Mouse (Mus musculus): ENCODE results near the gene Dpp8. TPM values are rescaled to one million over a fixed set of nuclear protein-coding genes. Genes with fewer than 3 reads are reported as not detected.
"Not testable (repeated sequence)": the region's sequence is repeated elsewhere in the genome, so short reads cannot be mapped to it uniquely, and the experiment has no call there.

The Dpp8 gene
- total RNA-seq, 2 experiments from 2014 or later: 150 to 161 TPM

DNA sequence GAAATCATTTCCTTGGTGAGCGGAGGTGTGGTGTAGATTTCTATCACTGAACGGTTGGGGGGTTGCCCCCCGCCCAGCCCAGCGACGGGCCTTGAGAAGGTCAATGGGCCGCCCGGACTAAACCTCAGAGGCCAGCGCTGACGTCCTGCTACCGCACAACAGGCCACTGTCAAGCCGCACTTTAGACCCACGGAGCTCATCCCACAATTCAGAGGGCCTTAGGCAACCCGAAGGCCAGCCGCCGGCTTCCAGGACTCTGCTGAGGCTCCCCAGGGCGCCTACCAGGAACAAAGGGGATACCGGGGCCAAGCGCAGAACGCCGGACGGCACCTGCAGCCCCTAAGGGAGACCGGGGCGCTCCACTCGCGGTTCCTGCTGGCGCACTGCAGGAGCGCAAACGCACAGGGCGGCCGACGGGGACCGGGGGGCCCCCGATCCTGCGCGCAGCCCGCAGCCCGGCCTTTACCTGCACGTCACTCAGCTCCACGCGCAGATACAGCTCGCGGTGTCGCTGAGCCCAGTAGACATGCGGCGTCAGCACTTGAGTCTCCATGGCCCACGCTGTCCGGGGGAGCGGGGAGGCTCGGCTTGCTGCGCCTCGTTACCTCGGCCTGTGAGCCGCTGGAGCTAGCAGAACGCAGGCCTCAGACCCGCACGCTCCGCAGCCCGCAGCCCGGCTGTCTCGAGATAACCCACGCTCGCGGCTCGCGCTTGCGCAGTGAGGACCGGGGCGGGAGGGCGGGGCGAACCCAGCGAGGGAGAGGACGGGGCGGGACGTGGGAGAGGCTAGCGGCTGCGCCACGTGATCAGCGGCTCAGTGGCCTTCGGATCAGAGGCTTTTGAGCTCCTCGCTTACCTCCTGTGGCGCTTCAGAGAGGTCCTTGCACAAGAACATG lies 11.0 kb upstream of the Dpp8 start, which contains the start of gene Hacd3:
Gene Hacd3, minus strand, starts transcription at position 703 of the 896 bp plus-strand sequence.
- peak; percentile 88 to 94 for DNase-seq (ENCODE audit: extremely low spot score in 1 of 2, low spot score in 1 of 2)

DNA sequence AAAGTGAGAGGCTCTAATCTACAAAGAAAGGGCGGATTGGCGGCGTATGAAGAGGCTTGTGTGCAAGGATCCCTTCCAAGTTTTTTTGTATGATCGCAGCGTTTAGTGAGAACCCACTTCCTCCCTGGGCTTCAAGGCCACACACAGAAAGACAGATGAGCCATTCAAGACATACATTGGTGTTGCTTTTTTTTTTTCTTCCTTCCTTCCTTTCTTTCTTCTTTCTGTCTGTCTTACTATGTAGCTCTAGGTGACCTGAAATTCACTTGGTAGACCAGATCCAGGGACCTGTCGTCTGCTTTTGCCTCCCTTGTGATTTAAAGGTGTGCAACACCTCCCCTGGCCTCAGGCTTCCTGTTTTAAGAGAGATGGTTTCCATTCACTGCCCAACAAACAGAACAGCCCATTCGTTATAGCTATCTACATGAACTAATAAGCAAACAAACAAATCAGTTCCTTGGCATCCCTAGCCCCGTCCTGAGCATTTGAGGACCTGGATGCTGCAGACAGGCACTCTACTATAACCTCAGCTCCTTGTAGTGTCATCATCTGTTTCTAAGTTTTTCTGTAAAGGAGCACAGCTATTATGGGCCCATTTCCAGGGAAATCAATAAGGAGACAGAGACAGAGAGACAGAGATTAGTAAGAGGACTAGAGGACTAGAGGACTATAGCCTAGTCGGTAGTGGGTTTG lies 10.2 kb upstream of the Dpp8 start:
- no peak for DNase-seq (ENCODE audit: extremely low spot score in 1 of 2, low spot score in 1 of 2)

DNA sequence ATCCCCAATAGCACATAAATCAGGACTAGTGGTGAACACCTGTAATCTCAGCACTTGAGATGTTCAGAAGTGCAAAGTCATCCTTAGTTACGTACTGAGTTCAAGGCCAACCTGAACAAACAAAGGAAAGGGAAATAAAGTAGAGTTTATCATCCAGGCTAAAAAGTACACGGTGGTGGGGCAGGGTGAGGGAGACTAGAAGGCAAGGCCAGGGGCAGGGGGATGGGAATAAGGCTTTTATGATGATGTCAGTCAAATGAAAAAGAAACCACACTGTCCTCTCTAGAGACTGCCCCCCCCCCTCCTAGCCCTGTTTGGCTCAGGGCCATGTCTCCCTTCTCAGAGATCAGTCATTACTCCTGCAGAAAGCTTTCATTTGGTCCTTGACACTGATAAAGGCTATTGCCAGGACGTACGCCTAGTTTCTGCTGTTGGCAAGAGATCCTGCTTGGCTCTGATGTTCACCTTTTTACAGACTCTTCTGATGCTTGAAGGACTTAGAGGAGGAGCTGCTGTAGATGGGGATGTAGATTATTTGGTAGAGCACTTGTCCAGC lies 9.6 kb upstream of the Dpp8 start:
- DNase-seq (ENCODE audit: extremely low spot score in 1 of 2, low spot score in 1 of 2): no peak

DNA sequence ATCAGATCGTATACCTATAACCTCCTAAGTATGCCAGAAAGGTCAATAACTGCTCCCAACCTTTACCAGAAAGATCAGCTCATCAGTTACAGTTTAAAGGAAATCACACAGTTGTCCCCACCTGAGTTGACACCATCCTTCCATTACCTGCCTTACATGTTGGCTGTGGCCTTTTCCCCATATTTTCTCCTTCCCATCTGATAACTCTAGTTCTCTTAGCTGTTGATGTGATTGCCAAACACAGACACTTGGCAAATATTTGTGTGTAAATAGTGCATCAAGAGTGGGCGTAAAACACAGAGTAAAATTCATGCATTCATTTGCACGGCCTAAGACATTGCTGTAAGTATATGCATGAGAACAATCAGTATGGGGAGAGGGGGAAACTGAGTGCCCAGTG lies 8.8 kb upstream of the Dpp8 start:
- no peak for DNase-seq (ENCODE audit: extremely low spot score in 1 of 2, low spot score in 1 of 2)

DNA sequence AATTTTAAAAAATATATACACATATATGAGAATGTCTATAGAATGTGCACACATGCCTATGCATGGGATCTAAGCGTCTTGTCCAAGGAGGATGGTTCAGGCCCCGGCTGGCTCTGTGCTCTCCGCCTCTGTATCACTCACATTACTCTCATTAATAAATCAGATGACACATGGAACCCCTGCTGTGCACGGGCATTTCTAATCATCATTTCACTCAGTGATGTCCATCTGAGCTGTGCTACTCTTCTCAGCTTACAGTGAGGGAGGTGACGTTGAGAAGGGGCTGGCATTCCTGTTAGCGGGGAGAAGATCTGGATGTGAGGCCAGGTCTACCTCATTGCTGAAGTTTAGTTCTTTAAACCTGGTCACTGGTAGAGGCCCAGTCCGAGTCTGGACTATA lies 5.0 kb upstream of the Dpp8 start:
- no peak for DNase-seq (ENCODE audit: extremely low spot score in 1 of 2, low spot score in 1 of 2)

DNA sequence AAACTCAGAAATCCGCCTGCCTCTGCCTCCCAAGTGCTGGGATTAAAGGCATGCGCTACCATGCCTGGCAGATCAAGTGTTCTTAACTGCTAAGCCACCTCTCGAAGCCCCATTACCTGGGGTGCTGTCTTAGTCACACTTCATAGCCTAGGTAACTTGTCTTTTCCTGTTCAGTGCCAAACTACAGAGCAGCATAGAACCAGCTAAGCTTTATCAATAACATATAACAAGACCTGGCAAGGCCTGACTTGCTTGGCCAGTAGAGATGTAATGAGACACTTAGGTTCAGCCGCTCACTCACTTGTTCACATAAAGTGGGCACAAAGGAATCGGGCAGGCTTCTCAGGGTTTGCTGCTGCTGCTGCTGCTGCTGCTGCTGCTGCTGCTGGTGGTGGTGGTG lies 3.9 kb upstream of the Dpp8 start:
- DNase-seq (ENCODE audit: extremely low spot score in 1 of 2, low spot score in 1 of 2): no peak

DNA sequence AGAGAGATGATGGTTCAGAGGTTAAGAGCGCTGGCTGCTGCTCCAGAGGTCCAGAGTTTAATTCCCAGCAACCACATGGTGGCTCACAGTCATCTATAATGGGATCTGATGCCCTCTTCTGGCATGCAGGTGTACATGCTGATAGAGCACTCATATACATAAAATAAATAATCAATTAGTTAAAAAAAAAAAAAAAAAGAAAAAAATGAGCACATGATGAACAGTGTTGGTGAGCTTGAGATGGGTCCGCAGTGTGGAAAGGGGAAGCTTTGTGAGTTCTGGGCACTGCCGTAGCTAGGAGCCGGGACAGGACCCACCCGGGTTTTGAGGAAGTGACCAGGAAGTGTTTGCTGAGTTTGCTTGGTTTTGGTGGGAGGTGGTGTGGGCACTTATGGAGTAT lies 859 bp upstream of the Dpp8 start:
- not testable (repeated sequence) for DNase-seq (ENCODE audit: extremely low spot score in 1 of 2, low spot score in 1 of 2)

DNA sequence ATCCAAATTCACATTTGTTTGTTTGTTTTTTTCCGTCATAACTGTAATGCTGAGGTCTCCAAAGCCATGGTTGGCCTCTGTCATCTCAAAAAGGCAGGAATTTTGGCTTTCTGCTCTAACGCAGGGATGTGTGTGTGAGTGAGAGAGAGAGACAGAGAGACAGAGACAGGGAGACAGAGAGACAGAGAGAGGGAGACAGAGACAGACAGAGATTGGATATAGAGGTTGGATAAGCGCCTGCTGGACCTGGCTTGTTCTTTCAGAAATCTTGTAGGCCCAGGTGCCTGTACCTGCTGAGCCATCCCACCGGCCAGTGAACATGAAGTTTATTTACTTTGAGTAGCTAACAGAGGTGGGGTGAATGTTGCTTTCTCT lies 333 bp upstream of the Dpp8 start:
- DNase-seq (ENCODE audit: extremely low spot score in 1 of 2, low spot score in 1 of 2): no peak

DNA sequence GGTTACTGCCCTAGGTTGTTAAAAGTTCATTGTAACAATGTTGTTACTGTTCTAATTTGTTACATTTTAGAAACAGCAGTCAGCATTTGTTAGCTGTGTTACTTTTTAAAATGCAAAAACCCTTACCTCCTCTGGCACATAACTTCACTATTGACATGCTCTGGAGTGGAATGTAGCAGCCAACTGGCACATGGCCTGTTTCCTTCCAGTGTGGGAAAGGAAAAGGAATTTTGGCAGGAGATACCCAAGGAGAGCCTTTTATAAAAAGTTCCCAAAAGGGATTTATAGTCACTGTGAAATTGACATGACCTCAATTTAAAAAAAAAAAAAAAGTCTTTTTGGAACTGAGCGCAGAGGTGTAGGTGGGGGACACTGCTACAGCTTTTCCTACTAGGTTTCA lies 4.2 kb downstream of the Dpp8 start:
- DNase-seq (ENCODE audit: extremely low spot score in 1 of 2, low spot score in 1 of 2): no peak

DNA sequence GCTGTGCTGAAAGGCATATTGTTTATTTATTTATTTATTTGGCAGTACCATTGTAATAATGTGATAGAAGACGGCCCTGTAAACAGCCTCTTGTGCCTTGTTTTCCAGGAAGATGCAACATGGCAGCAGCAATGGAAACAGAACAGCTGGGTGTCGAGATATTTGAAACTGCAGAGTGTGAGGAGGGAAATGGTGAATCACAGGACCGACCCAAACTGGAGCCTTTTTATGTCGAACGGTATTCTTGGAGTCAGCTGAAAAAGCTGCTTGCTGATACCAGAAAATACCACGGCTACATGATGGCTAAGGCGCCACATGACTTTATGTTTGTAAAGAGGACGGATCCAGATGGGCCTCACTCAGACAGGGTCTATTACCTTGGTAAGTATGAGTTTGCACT lies 4.6 kb downstream of the Dpp8 start:
- no peak for DNase-seq (ENCODE audit: extremely low spot score in 1 of 2, low spot score in 1 of 2)

DNA sequence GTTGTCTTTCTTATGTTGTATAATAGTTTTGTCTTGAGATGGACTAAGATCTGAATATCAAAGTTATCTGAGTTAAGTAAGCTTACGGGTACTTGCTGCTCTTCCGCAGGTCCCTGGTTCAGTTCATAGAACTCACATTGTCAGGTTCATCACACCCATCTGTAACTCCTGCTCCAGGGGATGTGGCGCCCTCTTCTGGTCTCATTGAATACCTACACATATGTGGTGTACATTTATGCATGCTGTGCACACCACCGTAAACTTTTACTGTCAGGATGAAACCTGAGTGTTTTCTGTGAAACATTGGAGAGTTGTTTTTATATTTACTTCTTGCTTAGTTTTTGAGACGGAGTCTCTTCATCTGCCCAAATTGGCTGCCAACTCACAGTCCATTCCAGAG lies 9.2 kb downstream of the Dpp8 start:
- no peak for DNase-seq (ENCODE audit: extremely low spot score in 1 of 2, low spot score in 1 of 2)

DNA sequence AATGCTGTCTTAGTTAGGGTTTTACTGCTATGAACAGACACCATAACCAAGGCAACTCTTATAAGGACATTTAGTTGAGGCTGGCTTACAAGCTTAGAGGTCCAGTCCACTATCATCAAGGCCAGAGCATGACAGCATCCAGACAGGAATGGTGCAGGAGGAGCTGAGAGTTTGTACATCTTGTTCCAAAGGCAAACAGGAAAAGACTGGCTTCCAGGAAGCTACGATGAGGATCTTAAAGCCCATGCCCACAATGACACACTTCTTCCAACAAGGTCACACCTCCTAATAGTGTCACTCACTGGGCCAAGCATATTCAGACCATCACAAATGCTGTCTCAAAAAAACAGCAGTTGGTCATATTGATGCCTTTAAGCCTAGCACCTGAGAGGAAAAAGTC lies 14.8 kb downstream of the Dpp8 start:
- no peak for DNase-seq (ENCODE audit: extremely low spot score in 1 of 2, low spot score in 1 of 2)

DNA sequence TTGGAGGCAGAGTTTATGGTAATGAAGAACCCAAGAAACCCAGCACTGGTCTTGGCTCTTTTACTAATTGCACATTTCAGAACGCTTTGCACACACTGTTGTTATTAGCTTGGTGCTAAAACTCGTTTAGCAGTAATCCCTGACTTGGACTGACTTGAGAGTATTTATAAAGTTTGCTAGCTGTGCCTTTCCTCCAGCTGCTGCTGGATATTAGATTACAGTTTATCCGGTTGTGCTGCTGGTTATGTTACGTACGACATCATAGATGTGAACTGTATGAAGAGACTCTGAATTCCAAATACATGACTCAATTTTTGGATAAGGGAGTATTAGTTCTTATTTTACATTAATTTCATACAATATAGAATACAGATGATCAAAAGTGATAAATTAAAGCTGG lies 17.2 kb downstream of the Dpp8 start:
- DNase-seq (ENCODE audit: extremely low spot score in 1 of 2, low spot score in 1 of 2): no peak

DNA sequence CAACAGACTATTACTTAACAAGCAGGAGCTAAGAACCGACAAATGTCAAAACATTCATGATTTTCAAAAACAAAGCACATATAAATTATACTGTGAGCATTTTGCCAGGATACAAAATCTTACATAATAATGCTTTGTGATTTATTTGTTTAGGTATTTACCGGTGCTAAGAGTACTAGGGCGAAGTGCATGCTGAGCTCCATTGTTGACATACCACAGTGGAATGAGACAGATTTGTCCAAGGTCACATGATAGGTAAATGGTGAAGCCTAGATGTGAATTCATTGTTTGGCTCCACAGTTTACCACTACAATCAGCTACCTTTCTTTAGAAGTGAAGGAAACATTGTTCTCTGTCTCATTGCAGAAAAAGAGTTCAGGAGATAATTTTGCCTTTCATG lies 18.8 kb downstream of the Dpp8 start:
- no peak for DNase-seq (ENCODE audit: extremely low spot score in 1 of 2, low spot score in 1 of 2)

DNA sequence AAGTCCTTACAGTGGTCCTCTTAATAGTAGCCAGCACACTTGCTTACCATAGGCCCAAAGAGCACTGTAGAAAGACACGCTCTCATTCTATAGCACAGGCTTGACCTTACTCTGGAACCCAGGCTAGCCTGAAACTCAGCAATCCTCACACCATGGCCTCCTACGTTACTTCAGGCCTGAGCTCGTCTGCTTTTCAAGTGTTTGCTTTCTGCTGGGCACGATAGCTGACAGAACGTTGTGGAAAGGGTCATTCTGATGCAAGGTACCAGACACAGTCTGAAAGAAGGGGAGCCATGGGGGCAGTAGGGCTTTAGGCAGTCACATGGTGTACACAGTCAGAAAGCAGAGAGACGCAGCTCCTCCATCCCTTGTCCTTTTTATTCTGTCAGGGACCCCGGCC lies 32.0 kb downstream of the Dpp8 start:
- DNase-seq (ENCODE audit: extremely low spot score in 1 of 2, low spot score in 1 of 2): no peak

DNA sequence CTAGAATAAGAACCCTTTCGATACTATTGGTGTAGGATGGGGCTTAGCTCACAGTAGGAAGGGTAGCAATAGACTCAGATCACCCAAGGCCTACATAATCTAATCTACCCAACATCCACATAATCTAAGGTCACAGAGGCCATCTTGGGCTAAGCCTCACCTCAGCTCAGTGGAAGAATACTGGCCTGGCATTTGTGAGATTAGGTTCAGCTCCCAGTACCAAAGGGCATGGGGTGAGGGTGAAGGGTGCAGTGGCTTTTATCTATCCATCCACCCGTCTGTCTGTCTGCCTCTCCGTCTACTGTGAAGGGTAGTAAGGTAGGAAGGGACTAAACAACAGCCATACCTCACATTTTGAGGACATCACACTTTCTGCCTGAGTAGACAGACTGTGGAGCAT lies 38.4 kb downstream of the Dpp8 start:
- no peak for DNase-seq (ENCODE audit: extremely low spot score in 1 of 2, low spot score in 1 of 2)

DNA sequence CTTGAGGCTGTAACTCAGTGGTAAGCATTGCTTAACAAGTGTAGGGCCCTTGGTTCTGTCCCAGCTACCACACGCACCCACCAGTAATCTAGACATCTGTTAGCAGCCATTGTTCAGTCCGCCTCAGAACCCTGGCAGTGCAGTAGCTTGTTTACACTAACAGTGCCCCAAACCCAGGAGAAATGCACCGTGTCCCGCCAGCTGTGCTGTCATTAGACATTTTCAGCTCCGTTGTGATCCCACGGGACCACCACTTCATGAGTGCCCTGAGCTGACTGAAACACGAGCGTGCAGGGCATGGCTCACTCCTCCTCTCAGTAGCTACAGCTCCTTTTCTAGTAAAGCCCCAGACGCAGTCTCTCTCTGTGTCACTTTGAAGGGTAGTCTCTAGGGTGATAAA lies 41.3 kb downstream of the Dpp8 start:
- DNase-seq (ENCODE audit: extremely low spot score in 1 of 2, low spot score in 1 of 2): no peak

DNA sequence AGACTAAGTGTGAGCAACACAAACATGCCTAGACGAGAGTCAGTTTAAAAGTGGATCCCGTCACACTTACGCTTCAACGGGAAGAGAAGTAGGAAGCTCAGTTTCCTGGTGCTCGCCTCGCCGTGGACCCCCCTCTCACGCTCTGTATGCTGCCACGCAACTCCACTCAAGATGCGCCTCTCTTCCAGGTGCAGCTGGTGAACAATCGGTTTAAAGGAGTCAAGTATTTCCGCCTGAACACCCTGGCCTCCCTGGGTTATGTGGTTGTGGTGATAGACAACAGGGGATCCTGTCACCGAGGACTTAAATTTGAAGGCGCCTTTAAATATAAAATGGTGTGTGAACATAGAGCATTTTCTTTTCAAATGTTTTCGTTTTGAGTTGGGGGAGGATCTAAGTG lies 42.0 kb downstream of the Dpp8 start:
- DNase-seq (ENCODE audit: extremely low spot score in 1 of 2, low spot score in 1 of 2): no peak

DNA sequence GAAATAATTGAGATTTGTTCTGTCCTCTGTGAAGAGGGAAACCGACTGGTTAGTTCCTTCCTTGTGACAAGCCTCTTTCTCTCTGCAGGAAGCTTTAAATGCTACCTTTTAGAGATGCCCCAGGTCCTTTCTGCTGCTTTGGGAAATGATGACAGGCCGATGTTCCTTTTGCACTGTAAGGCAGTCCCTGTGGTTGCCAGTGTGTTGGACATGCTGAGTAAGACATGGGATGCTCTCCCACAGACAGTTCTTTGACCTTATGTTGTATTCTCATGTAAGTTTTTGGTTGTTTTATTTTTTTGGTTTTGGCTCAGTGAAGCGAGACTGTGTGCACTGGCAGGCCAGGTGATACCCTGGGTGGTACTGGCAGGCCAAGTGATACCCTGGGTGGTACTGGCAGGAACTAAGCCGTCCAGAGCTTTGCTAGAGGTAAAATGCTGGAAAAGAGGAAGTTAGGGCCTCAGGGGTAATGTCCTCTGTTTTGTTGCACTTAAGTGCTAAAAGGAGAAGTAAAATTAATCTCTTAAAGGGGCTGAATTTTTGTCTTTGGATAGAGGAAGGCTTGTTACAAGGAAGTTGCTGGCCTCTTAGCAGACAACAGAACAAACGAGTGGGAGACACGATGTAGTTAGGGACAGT lies 42.8 kb downstream of the Dpp8 start:
- no peak for DNase-seq (ENCODE audit: extremely low spot score in 1 of 2, low spot score in 1 of 2)

DNA sequence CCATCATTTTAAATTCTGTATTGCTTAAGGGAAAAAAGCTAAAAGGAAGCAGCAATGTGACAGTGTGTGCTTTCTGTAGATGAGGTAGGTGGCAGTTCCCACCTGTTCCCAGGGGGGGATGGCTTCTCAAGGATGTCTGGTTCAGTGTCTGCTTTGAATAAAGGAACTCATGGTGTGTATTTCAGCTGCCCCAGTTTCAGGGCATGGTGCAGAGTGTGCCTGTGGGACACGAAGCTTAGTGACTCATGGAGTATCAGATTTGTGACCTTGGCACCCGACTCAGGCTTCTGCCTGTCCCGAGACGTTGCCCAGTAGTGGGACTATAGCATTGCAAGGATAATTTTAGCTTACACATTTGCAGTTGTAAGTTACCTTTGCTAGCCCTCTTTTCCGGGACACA lies 45.3 kb downstream of the Dpp8 start:
- DNase-seq (ENCODE audit: extremely low spot score in 1 of 2, low spot score in 1 of 2): no peak

DNA sequence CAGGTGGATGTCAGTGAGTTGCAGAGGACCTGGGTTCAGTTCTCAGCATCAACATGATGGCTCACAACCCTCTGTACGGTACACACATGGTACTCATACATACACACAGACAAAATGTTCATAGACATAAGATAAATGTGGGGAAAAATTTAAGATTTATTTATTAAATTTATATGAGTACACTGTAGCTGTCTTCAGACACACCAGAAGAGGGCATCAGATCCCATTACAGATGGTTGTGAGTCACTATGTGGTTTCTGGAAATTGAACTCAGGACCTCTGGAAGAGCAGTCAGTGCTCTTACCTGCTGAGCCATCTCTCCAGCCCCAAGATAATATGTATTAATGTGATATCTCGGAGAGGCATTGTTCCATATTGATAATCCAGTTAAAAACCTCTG lies 47.9 kb downstream of the Dpp8 start:
- DNase-seq (ENCODE audit: extremely low spot score in 1 of 2, low spot score in 1 of 2): not testable (repeated sequence)

All from layer of hippocampus, postnatal 25 days (tissue).